Mouse (Mus musculus) forebrain, embryonic 15.5 days (tissue): Measurements from ENCODE around the gene Adprh. TPM values are rescaled to one million over a fixed set of nuclear protein-coding genes. Genes with fewer than 3 reads are reported as not detected.
A peak's percentile ranks its signal among the peaks of the same experiment; 100 is the strongest.
"Not testable (repeated sequence)": the region's sequence is repeated elsewhere in the genome, so short reads cannot be mapped to it uniquely, and the experiment has no call there.

Source experiments
- ATAC-seq: fragments of 200-750 bp; cut with Nextera tagmentation; replicated peaks from 2 replicates; pipeline ENCODE4 v1.8.0; 2017; ENCODE audit warnings: mild to moderate bottlenecking, moderate TSS enrichment, moderate library complexity
- H3K27ac ChIP-seq: fragments of 300-500 bp; sonication (generic); replicated peaks from 2 replicates; pipeline ENCODE4 v1.5.1; 2015; ENCODE audit warnings: mild to moderate bottlenecking, inconsistent platforms
- H3K27me3 ChIP-seq: fragments of 300-500 bp; sonication (generic); 2 replicates; pipeline ENCODE4 v1.6.1; 2015; ENCODE audit warnings: inconsistent platforms
- H3K36me3 ChIP-seq: fragments of 300-500 bp; sonication (generic); 2 replicates; pipeline ENCODE4 v1.6.1; 2015; ENCODE audit warnings: mild to moderate bottlenecking, inconsistent platforms
- H3K4me1 ChIP-seq: fragments of 300-500 bp; sonication (generic); 2 replicates; pipeline ENCODE4 v1.6.1; 2015; ENCODE audit warnings: inconsistent platforms
- H3K4me2 ChIP-seq: fragments of 300-500 bp; sonication (generic); replicated peaks from 2 replicates; pipeline ENCODE4 v1.6.1; 2015; ENCODE audit warnings: mild to moderate bottlenecking, inconsistent platforms
- H3K4me3 ChIP-seq: fragments of 300-500 bp; sonication (generic); 2 replicates; pipeline ENCODE4 v1.5.1; 2015; ENCODE audit warnings: mild to moderate bottlenecking, inconsistent platforms
- H3K9ac ChIP-seq: fragments of 300-500 bp; sonication (generic); replicated peaks from 2 replicates; pipeline ENCODE4 v1.6.1; 2015; ENCODE audit warnings: mild to moderate bottlenecking, inconsistent platforms
- H3K9me3 ChIP-seq: fragments of 300-500 bp; sonication (generic); 2 replicates; pipeline ENCODE4 v1.6.1; 2016; ENCODE audit warnings: inconsistent platforms
- WGBS: fragments of 180-500 bp; shearing (Covaris S2); methylation state at CpG from one replicate; pipeline ENCODE4 v1.1.7; 2015; ENCODE audit warnings: mixed read lengths; 5-methylcytosine and 5-hydroxymethylcytosine counted together
- polyA plus RNA-seq: library from polyadenylated mRNA; unstranded; fragments of >200 nt; fragmentation: Nextera tagmentation; extraction: Ambion mirVana; gene quantifications from 2 replicates; pipeline ENCODE4 v1.2.1, GENCODE M21; 2015

Gene Adprh
- polyA plus RNA-seq = 131 and 141 TPM in 2 replicates

DNA sequence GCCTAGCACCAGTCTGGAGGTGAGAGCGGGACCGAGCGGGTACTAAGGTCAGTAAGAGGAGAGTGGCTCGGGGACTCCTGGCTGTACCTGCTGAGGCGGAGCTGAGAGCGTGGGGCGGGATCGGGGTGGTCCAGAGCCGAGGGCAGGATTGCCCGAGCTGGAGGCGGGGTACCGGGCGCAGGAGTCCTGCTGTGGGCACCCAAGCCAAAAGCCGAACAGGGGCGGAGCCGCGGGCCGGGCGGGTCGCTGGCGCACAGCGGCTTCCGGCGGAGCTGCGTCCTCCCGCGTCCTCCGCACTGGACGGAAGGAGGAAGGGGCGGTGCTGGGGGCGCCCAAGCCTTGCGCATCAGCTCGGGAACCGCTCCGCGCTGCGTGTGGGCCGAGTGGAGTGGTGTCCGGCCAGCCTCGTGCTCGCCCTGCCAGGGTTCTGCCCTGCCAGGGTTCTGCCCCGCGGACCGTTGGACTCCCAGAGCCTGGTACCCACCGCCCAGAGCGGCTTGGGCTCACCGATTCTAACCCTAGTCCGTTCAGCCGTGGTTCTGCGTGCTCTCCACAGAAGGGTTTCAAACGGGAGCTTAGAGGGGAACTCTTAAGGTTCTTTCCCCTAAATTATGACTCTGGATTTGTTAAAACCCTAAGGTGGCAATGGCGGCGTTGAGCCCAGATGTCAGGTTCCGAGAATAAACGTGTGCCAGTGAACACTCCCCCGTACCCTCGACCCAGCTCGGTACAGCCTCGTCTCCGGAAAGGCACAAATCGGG, at the start of gene Adprh:
Gene Adprh (minus strand): TSS at position 262 of the 761 bp plus-strand sequence.
- H3K36me3 ChIP-seq = peaks cover 13% of the 10 kb centered on the region
- H3K9me3 ChIP-seq = no peaks in the 10 kb centered on the region
- H3K27me3 ChIP-seq = no peaks in the 10 kb centered on the region
- peak within 1 kb of the TSS; percentile 77 for H3K4me2 ChIP-seq
- peaks cover 13% of the 10 kb centered on the region for H3K4me1 ChIP-seq
- H3K4me3 ChIP-seq = peak within 1 kb of the TSS; percentile 96
- H3K9ac ChIP-seq = peak within 1 kb of the TSS; percentile 98
- H3K27ac ChIP-seq = peak within 1 kb of the TSS; percentile 87
- peak; percentile 98 for ATAC-seq
- WGBS = 2% methylated on average over 52 of the region's 61 CpGs

DNA sequence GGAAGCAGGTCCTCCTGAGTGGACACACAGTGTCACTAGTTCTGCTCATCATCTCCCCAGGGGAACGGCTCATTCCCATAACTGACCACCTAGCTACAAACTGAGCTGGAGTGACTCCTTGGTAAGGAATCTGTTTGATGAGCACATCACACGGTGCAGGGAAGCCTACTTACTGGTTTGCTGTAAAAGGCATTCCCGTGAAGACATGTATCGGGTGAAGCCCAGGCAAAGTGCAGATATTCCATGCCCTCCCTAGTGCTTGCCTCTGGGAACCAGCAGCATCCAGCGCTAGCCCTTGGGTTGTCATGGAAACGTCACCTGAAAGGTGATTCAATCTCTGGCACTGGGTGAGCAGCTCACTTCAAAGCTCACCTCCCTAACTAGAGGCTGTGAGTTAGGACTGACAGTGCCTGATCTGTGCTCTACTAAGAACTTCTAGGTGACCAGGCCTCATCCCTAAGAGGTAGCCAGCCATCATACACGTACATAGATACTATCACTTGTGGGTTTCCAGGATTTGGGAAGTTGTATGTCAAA, 44.2 kb upstream of the Adprh start:
- ATAC-seq = no peak

DNA sequence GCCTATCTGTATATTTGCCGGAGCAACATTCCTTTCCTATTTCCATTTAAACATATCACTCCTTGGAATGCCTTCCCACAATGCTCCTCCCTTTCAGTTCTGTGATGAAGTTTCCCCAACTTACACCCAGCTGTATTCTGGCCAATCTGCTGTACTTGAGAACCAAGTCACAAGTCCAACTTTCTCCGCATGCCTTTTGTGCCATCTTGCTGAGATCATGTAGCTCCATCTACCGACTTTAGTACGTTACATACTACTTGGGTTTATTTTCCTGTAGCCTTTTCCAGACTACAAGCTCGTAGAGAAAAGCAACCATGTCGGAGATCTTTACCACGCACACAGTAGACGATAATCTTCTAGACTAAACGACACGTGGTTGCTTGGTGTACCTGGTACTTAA, 41.4 kb upstream of the Adprh start:
- no peak overlapping the region for H3K4me2 ChIP-seq
- peaks cover 17% of the 10 kb centered on the region for H3K36me3 ChIP-seq
- ATAC-seq = no peak
- no peaks in the 10 kb centered on the region for H3K27me3 ChIP-seq
- H3K27ac ChIP-seq = no peak overlapping the region
- H3K4me3 ChIP-seq = no peak overlapping the region
- no peaks in the 10 kb centered on the region for H3K9me3 ChIP-seq
- H3K9ac ChIP-seq = no peak overlapping the region
- 91% methylated on average over 10 of the region's 10 CpGs for WGBS
- H3K4me1 ChIP-seq = no peaks in the 10 kb centered on the region

More for the DNA sequence above, 44.2 kb upstream of the Adprh start:
- no peaks in the 10 kb centered on the region for H3K27me3 ChIP-seq
- no peak overlapping the region for H3K4me3 ChIP-seq
- no peak overlapping the region for H3K27ac ChIP-seq
- peaks cover 32% of the 10 kb centered on the region for H3K36me3 ChIP-seq
- H3K9ac ChIP-seq = no peak overlapping the region
- H3K4me1 ChIP-seq = no peaks in the 10 kb centered on the region
- no peak overlapping the region for H3K4me2 ChIP-seq
- H3K9me3 ChIP-seq = no peaks in the 10 kb centered on the region
- WGBS = 80% methylated on average over 7 of the region's 7 CpGs

DNA sequence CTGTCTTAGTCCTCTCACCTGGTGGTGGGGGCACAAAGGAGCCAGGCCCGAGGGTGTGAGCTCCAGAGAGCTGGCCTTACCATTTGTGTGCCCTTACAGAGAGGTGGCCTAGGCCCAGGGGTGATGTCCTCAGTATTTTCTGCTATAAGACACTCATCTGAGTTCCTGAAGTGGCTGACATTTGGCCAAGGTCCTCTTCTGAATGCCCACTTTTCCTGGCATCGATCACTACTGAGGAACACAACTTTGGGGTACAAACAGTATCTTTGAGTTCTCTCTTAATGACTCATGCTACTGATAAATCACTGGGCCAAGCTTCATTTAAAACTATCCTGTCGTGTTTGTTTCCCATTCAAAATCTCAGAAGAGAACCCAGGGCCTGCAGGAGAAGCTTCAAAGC, 40.0 kb upstream of the Adprh start:
- Histone ChIP-seq H3K4me3 (no peak overlapping the region), H3K27ac (no peak overlapping the region), H3K27me3 (no peaks in the 10 kb centered on the region), H3K36me3 (peaks cover 5% of the 10 kb centered on the region), H3K4me2 (no peak overlapping the region), H3K4me1 (no peaks in the 10 kb centered on the region), H3K9me3 (no peaks in the 10 kb centered on the region), H3K9ac (no peak overlapping the region)
- WGBS = 91% methylated on average over 3 of the region's 3 CpGs
- no peak for ATAC-seq

GRCm38 (mm10) chr16:38483582-38484309, 31.2 kb upstream of the Adprh start:
- Histone ChIP-seq H3K27me3 (no peaks in the 10 kb centered on the region), H3K36me3 (no peaks in the 10 kb centered on the region), H3K4me2 (peak overlapping the region; percentile 52), H3K4me3 (peak overlapping the region; percentile 38), H3K4me1 (0 out of 2 replicates have a peak, but pooled peaks cover 5% of the 10 kb centered on the region), H3K9ac (peak overlapping the region; percentile 15; the same call in 1 of the 2 replicates), H3K27ac (no peak overlapping the region), H3K9me3 (no peaks in the 10 kb centered on the region; the same call in 1 of the 2 replicates)
- WGBS = 46% methylated on average over 40 of the region's 42 CpGs
- peak; percentile 32; the same call in 1 of the 2 replicates for ATAC-seq

GRCm38 (mm10) chr16:38482780-38483562, 30.5 kb upstream of the Adprh start:
- no peaks in the 10 kb centered on the region for H3K27me3 ChIP-seq
- 22% methylated on average over 32 of the region's 32 CpGs for WGBS
- 0 out of 2 replicates have a peak, but pooled peaks cover 5% of the 10 kb centered on the region for H3K4me1 ChIP-seq
- H3K9ac ChIP-seq = peak overlapping the region; percentile 15; the same call in 1 of the 2 replicates
- H3K4me2 ChIP-seq = peak overlapping the region; percentile 52
- H3K27ac ChIP-seq = no peak overlapping the region
- H3K4me3 ChIP-seq = peak overlapping the region; percentile 38
- H3K36me3 ChIP-seq = no peaks in the 10 kb centered on the region
- ATAC-seq = peak; percentile 66
- no peaks in the 10 kb centered on the region; the same call in 1 of the 2 replicates for H3K9me3 ChIP-seq

DNA sequence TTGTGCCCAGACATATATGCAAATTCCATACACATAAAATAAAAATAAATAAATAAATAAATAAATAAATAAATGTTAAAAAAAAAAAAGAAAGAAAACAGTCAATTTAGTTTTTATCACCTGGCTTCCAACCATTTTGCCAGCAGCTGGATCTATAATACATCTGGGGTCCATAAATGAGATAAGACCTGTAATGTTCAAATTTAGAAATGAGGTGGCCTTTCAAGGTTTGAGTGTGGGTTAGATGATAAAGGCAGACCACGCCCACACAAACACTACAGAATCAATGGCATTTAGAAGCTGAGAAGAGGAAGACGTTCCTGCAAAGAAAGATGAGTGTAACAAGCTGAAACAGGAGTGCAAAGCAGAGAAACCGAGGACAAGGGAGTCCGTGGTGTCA, 28.8 kb upstream of the Adprh start:
- Histone ChIP-seq H3K4me1 (peaks cover 14% of the 10 kb centered on the region; the same call in 1 of the 2 replicates), H3K4me2 (no peak overlapping the region), H3K36me3 (no peaks in the 10 kb centered on the region), H3K9ac (no peak overlapping the region), H3K27ac (no peak overlapping the region), H3K4me3 (no peak overlapping the region), H3K27me3 (no peaks in the 10 kb centered on the region), H3K9me3 (no peaks in the 10 kb centered on the region; the same call in 1 of the 2 replicates)
- ATAC-seq = no peak
- 80% methylated on average over 4 of the region's 4 CpGs for WGBS

- Histone ChIP-seq H3K27ac (no peak overlapping the region), H3K27me3 (no peaks in the 10 kb centered on the region), H3K4me2 (no peak overlapping the region), H3K4me1 (peaks cover 12% of the 10 kb centered on the region; the same call in 1 of the 2 replicates), H3K9ac (no peak overlapping the region), H3K9me3 (no peaks in the 10 kb centered on the region; the same call in 1 of the 2 replicates), H3K4me3 (no peak overlapping the region), H3K36me3 (no peaks in the 10 kb centered on the region)
- ATAC-seq = no peak
- WGBS = 90% methylated on average over 3 of the region's 3 CpGs
These were observed 25.8 kb upstream of the Adprh start for GRCm38 (mm10) chr16:38478296-38478695.

DNA sequence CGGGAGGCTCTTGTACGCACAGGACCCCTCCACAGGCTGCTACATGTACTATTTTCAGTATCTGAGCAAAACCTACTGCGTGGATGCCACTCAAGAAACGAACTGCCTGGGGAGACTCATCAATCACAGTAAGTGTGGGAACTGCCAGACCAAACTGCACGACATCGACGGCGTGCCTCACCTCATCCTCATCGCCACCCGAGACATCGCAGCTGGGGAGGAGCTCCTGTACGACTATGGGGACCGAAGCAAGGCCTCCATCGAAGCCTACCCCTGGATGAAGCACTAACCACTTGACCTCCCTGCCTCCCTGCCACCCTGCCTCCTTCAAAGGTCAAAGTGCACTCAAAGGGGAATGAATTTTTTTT, 24.7 kb upstream of the Adprh start:
- not testable (repeated sequence) for H3K27ac ChIP-seq

GRCm38 (mm10) chr16:38476312-38477240, 24.1 kb upstream of the Adprh start:
- Histone ChIP-seq H3K36me3 (no peaks in the 10 kb centered on the region), H3K9me3 (no peaks in the 10 kb centered on the region; the same call in 1 of the 2 replicates), H3K4me3 (peak overlapping the region; percentile 40), H3K9ac (peak overlapping the region; percentile 34), H3K4me2 (peak overlapping the region; percentile 68), H3K27ac (no peak overlapping the region), H3K27me3 (no peaks in the 10 kb centered on the region), H3K4me1 (peaks cover 11% of the 10 kb centered on the region; the same call in 1 of the 2 replicates)
- ATAC-seq = peak; percentile 48
- WGBS = 11% methylated on average over 34 of the region's 34 CpGs

More for the DNA sequence above, 24.7 kb upstream of the Adprh start:
- H3K27me3 ChIP-seq, H3K36me3 ChIP-seq, H3K9me3 ChIP-seq: not testable (repeated sequence)
- Histone ChIP-seq H3K4me1 (peaks cover 11% of the 10 kb centered on the region; the same call in 1 of the 2 replicates), H3K4me2 (peak overlapping the region; percentile 68), H3K4me3 (peak overlapping the region; percentile 40), H3K9ac (peak overlapping the region; percentile 34; the same call in 1 of the 2 replicates)
- ATAC-seq = 0 out of 2 replicates have a peak, but pooled peaks have one; percentile 29
- WGBS = 62% methylated on average over 14 of the region's 14 CpGs
